Mouse (Mus musculus) liver, adult 2 months (tissue): ENCODE measurements around the gene Ambra1.

Source experiments
- CTCF ChIP-seq: fragments of 200-500 bp; IDR thresholded peaks from 2 replicates; pipeline ENCODE4 v1.5.1; 2011; ENCODE audit warnings: low read depth, low read length, control low read depth
- POLR2A ChIP-seq: fragments of 200-500 bp; IDR thresholded peaks from 2 replicates; pipeline ENCODE4 v1.6.1; 2011; ENCODE audit warnings: low read length, control low read depth; ENCODE audit not compliant: insufficient read depth; ENCODE audit errors: extremely low read depth

- peak; percentile 98 for TF ChIP-seq CTCF
- no peak for TF ChIP-seq POLR2A
These were observed 214.4 kb downstream of the Ambra1 start for GRCm38 (mm10) chr2:91944170-91944950.
